Mouse (Mus musculus) layer of hippocampus, postnatal 14 days (tissue): ENCODE measurements at regions not wholly inside any gene's neighbourhood (a gene's known extent, or its start where the extent isn't known, plus 50 kb on each side); places are given as distances from the start of the nearest gene placed in this dataset.
A peak's percentile ranks its signal among the peaks of the same experiment; 100 is the strongest.

Experiments
- DNase-seq, 2 experiments: peaks; one replicate each; pipeline ENCODE4 v3.0.0; 2021 to 2022; ENCODE audit warnings: low spot score in 2 of 2, mixed read lengths in 1 of 2

DNA sequence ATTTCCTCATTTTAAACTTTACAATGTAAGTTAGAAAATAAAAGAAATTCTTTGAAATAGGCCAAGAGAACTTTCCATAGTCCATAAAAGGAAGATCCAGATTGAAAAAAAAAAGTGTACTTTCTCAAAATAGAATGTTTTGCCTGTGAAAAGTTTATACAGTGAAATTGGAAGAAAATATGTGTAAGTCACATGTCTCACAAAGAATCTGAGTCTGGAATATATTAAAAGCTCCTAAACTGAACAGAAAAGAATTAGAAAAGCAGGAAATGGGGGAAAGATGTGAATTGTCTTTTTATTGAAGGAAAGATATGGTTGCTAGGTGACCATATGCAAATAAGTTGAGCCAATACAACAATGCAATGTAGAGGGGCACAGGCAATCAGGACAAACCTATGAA, 197.7 kb upstream of the Gm20594 start:
- no peak for DNase-seq

DNA sequence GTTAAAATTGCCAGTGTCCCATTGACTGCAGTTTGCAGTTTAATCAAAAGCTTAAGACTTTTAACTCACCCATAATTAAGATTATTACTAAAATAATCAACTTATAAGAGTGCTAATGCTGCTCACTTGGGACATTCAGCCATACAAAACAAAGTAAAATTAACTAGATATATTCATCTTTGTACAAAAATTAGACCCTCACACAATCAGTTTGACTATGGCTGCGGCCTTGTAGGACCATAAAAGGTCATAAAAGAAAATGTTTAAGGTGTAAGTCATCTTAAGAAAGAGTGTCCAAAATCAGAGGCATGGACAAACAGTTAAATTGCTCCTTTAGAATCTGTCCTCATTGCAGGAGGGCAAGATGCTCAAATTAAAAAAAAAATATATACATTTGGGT, 186.0 kb upstream of the Gm20594 start:
- DNase-seq: peak in 1 of 2 experiments; percentile 23

DNA sequence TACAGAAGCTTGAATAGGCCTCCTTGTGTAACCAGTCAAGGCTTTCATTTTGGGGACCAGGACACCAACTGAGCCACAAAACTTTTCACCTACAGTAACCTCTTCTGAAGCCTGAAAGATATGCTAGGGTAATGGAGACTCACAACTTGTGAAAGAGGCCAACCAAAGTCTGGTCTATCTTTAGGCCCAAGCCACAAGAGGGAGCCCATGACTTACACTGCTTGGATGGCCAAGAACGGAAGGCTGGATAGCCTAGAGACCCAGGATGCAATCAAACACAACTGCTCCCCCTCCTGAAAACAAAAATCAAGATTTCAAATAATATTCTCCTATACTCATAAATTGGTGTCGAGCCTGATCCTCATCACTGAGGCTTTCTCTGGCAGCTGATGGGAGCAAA, 166.4 kb upstream of the Gm20594 start:
- no peak for DNase-seq
